Mouse (Mus musculus) liver, adult 2 months (tissue): ENCODE data around the gene Dock11. TPM values are rescaled to one million over a fixed set of nuclear protein-coding genes. Genes with fewer than 3 reads are reported as not detected.

Experiments used
- DNase-seq: peaks from one replicate; pipeline ENCODE4 v3.0.0-alpha.2; 2011; ENCODE audit warnings: low read depth, low spot score; ENCODE audit errors: extremely low read depth
- H3K27ac ChIP-seq: fragments of 200-500 bp; replicated peaks from 2 replicates; pipeline ENCODE4 v1.5.1; 2012; ENCODE audit warnings: low read depth, mild to moderate bottlenecking, control low read depth, inconsistent platforms, low read length; ENCODE audit not compliant: insufficient read depth
- H3K27me3 ChIP-seq: fragments of 200-500 bp; 2 replicates; pipeline ENCODE4 v1.6.1; 2012; ENCODE audit warnings: mild to moderate bottlenecking, moderate library complexity, low read length, inconsistent platforms; ENCODE audit not compliant: control insufficient read depth, insufficient read depth
- H3K36me3 ChIP-seq: fragments of 200-500 bp; 2 replicates; pipeline ENCODE4 v1.6.1; 2012; ENCODE audit warnings: low read length, inconsistent platforms; ENCODE audit not compliant: control insufficient read depth, insufficient read depth
- H3K4me1 ChIP-seq: fragments of 200-500 bp; 2 replicates; pipeline ENCODE4 v1.6.1; 2011; ENCODE audit warnings: low read length; ENCODE audit not compliant: control insufficient read depth, insufficient read depth
- H3K4me3 ChIP-seq: fragments of 200-500 bp; 2 replicates; pipeline ENCODE4 v1.5.1; 2011; ENCODE audit warnings: low read depth, mild to moderate bottlenecking, control low read depth, low read length, moderate library complexity; ENCODE audit not compliant: insufficient read depth
- H3K79me2 ChIP-seq: fragments of 200-500 bp; 2 replicates; pipeline ENCODE4 v1.6.1; 2012; ENCODE audit warnings: inconsistent platforms, mild to moderate bottlenecking, low read length, moderate library complexity; ENCODE audit not compliant: control insufficient read depth, insufficient read depth
- H3K9ac ChIP-seq: fragments of 200-500 bp; 2 replicates; pipeline ENCODE4 v1.6.1; 2012; ENCODE audit warnings: low read depth, mild to moderate bottlenecking, control low read depth, inconsistent platforms, low read length
- CTCF ChIP-seq: fragments of 200-500 bp; IDR thresholded peaks from 2 replicates; pipeline ENCODE4 v1.5.1; 2011; ENCODE audit warnings: low read depth, low read length, control low read depth
- POLR2A ChIP-seq: fragments of 200-500 bp; IDR thresholded peaks from 2 replicates; pipeline ENCODE4 v1.6.1; 2011; ENCODE audit warnings: low read length, control low read depth; ENCODE audit not compliant: insufficient read depth; ENCODE audit errors: extremely low read depth
- WGBS: fragments of 180-500 bp; shearing (Covaris S2); methylation state at CpG from one replicate; pipeline ENCODE4 v1.1.7; 2018; 5-methylcytosine and 5-hydroxymethylcytosine counted together
- polyA plus RNA-seq: library from polyadenylated mRNA; depleted of rRNA; stranded (reverse); fragments of >200 nt; gene quantifications from 2 replicates; pipeline ENCODE4 v1.2.3, GENCODE M21; 2012
- total RNA-seq: library from RNA; depleted of rRNA; stranded (reverse); fragments of >200 nt; gene quantifications from 2 replicates; pipeline ENCODE4 v1.2.3, GENCODE M21; 2014

The Dock11 gene
- total and polyA plus RNA-seq, 2 experiments, result 0.18 to 1.8 TPM

DNA sequence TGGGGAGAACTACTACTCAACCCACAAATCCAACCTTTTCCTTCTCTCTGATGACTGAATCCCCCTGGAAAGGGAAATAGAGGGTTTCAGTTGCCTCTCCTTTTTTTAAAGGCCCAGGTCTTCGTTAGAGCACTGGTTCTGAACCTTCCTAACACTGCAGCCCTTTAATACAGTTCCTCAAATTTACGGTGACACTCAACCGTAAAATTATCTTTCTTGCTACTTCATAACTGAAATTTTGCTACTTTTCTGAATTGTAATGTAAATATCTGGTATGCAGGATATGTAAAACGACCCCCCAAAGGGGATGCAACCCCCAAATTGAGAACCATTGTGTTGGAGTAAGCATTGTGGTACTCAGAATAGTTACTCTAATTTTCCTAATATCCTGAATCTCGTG, 49.5 kb downstream of the Dock11 start:
- H3K79me2 ChIP-seq, result no peaks in the 10 kb centered on the region
- no peaks in the 10 kb centered on the region for H3K27me3 ChIP-seq
- no peak for DNase-seq
- no peak for TF ChIP-seq CTCF
- TF ChIP-seq POLR2A, result no peak
- no peak overlapping the region for H3K27ac ChIP-seq
- no peaks in the 10 kb centered on the region for H3K36me3 ChIP-seq
- WGBS, result 64% methylated on average over 5 of the region's 5 CpGs
- no peak overlapping the region for H3K4me3 ChIP-seq
- H3K9ac ChIP-seq, result no peak overlapping the region
- H3K4me1 ChIP-seq, result no peaks in the 10 kb centered on the region

DNA sequence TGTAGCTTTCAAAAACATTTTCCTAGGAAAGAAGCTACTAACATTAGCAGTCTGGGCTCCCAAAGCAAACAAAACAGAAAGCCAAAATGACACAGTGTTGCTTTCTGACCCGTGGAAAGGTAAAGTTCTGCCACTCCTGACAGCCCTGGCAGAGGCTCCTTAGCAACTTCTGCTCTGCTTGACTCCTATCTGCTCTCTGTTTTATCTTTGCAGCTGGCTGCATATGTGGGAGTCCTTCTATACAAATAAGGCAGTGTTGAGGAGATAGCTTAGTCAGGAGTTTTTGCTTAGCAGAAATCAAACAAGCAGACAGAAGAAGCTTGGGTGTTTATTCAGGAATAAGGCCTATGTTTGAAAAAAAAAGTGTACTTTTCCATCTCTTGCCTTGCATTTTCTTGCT, 57.8 kb downstream of the Dock11 start:
- H3K27ac ChIP-seq, result no peak overlapping the region
- no peaks in the 10 kb centered on the region for H3K79me2 ChIP-seq
- DNase-seq, result no peak
- TF ChIP-seq CTCF, result no peak
- no peak for TF ChIP-seq POLR2A
- H3K36me3 ChIP-seq, result no peaks in the 10 kb centered on the region
- WGBS, result 18% methylated on average over 1 of the region's 1 CpGs
- H3K4me3 ChIP-seq, result no peak overlapping the region
- H3K27me3 ChIP-seq, result no peaks in the 10 kb centered on the region
- no peaks in the 10 kb centered on the region for H3K4me1 ChIP-seq
- H3K9ac ChIP-seq, result no peak overlapping the region

DNA sequence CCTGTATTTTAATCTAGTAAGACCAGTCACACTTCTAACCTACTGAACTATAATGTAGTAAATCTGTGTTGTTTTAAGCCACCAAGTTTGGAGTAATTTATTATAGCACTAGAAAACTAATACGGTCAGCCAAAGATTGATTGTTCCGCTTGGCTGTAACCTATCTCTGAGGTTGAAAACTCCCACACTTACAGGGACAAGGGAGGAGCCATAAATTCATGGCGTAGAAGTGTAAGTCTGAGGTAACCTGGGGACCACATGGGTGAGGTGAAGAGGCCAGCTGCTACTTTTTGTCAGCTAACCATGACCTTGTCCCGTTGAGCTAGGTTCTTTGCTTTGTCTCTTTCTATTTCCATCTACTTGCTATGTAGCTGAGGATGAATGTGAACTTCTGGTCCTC, 61.5 kb downstream of the Dock11 start:
- WGBS, result 89% methylated on average over 4 of the region's 4 CpGs
- no peak for TF ChIP-seq CTCF
- no peak for TF ChIP-seq POLR2A
- Histone ChIP-seq H3K79me2 (no peaks in the 10 kb centered on the region), H3K4me1 (no peaks in the 10 kb centered on the region), H3K4me3 (no peak overlapping the region), H3K9ac (no peak overlapping the region), H3K36me3 (no peaks in the 10 kb centered on the region), H3K27me3 (no peaks in the 10 kb centered on the region), H3K27ac (no peak overlapping the region)
- no peak for DNase-seq

DNA sequence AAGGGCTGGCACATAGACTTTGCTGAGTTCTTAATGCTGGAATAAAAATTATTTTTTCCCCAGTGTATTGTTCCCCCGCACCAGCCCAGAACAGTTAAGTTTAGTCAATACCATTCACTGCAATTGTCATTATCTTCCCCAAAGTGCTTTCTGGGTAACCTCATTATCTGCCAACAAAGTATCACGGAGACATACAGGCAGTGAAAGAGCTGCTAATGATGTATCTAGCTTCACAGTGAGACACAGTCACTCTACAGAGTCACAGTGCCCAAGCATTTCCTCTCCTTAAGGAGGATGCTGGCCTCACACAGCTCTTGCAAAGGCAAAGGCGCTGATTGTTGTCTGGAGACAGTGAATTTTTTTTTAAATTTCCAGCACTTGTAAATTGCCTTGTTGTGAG, 63.3 kb downstream of the Dock11 start:
- TF ChIP-seq POLR2A (no peak), CTCF (no peak)
- Histone ChIP-seq H3K27me3 (no peaks in the 10 kb centered on the region), H3K36me3 (no peaks in the 10 kb centered on the region), H3K4me3 (no peak overlapping the region), H3K4me1 (no peaks in the 10 kb centered on the region), H3K27ac (no peak overlapping the region), H3K79me2 (no peaks in the 10 kb centered on the region), H3K9ac (no peak overlapping the region)
- no peak for DNase-seq
- WGBS, result 70% methylated on average over 3 of the region's 3 CpGs

DNA sequence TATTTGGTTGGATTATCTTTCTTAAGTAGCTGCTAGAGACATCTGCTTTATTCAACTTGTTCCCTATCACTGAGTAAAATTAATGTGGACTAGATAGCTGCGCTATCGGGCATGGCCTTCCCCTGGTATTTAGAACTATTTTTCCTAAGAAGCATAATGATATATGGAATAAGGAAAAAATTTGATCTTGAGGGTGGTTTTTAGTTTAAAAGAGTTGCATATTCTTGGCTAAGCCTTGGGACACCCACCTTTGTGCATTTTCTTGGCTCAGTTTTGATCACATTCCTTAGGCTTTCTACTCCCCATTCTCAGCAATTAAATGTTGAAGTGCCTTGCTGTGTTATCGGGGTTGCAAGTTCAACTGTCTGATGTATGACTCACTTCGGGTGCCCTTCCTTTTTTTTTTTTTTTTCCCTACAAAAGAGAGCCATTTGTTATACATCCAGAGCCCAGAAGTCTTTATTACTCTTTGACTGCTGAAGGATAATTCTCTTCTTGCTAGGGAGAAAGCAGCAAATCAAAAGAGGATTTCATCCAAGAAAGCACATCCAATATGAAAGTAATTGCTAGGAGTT, 64.0 kb downstream of the Dock11 start:
- no peaks in the 10 kb centered on the region for H3K79me2 ChIP-seq
- H3K36me3 ChIP-seq, result no peaks in the 10 kb centered on the region
- H3K9ac ChIP-seq, result no peak overlapping the region
- H3K4me1 ChIP-seq, result no peaks in the 10 kb centered on the region
- 84% methylated on average over 4 of the region's 4 CpGs for whole genome bisulfite sequencing
- no peaks in the 10 kb centered on the region for H3K27me3 ChIP-seq
- no peak for TF ChIP-seq CTCF
- H3K4me3 ChIP-seq, result no peak overlapping the region
- no peak overlapping the region for H3K27ac ChIP-seq
- DNase-seq, result no peak

DNA sequence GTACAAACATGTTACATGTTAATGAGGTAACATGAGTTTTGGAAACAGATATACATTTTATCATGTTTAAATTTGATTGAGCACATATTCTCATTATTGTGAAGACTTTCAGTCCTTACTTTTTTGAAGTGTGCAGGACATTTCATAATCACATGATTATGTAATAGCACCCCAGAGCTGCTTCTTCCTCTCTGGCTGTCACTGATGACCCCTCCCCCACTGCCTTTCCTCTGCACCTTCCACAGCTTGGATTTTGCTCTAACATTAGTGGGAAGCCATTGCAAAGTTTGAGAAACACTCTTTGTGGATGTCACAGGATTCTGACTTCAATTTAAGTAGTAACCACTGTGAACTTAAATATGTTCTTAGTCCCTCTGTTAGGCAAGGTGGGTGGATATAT, 67.6 kb downstream of the Dock11 start:
- no peaks in the 10 kb centered on the region for H3K4me1 ChIP-seq
- peak; percentile 31 for DNase-seq
- H3K79me2 ChIP-seq, result no peaks in the 10 kb centered on the region
- no peaks in the 10 kb centered on the region for H3K27me3 ChIP-seq
- no peak overlapping the region for H3K27ac ChIP-seq
- H3K9ac ChIP-seq, result no peak overlapping the region
- H3K36me3 ChIP-seq, result no peaks in the 10 kb centered on the region
- H3K4me3 ChIP-seq, result no peak overlapping the region
- no peak for TF ChIP-seq POLR2A
- TF ChIP-seq CTCF, result no peak

DNA sequence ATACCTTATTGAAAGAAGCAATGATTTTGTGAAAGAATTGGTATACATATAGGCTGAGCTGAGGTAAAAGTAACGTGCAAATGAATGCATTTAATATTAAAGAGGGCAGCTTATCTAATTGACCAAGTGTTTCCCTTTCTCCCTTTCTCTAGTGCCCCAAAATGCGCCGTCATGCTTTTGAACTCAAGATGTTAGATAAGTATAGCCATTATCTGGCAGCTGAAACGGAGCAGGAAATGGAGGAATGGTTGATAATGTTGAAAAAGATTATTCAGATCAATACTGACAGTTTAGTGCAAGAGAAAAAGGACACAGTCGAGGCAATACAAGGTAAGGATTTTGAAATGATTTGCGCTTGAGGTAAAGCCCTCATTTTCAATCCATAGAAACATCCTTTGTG, 74.5 kb downstream of the Dock11 start:
- no peaks in the 10 kb centered on the region for H3K36me3 ChIP-seq
- H3K79me2 ChIP-seq, result no peaks in the 10 kb centered on the region
- WGBS, result 74% methylated on average over 6 of the region's 6 CpGs
- no peak overlapping the region for H3K27ac ChIP-seq
- no peaks in the 10 kb centered on the region for H3K4me1 ChIP-seq
- no peaks in the 10 kb centered on the region for H3K27me3 ChIP-seq
- H3K9ac ChIP-seq, result no peak overlapping the region
- TF ChIP-seq CTCF, result no peak
- no peak for TF ChIP-seq POLR2A
- DNase-seq, result no peak
- no peak overlapping the region for H3K4me3 ChIP-seq
